Mouse (Mus musculus) gastrocnemius, postnatal 14 days (tissue): ENCODE data around the gene Borcs6. TPM values are rescaled to one million over a fixed set of nuclear protein-coding genes. Genes with fewer than 3 reads are reported as not detected.
A peak's percentile ranks its signal among the peaks of the same experiment; 100 is the strongest.

Experiments used
- DNase-seq: peaks from one replicate; pipeline ENCODE4 v3.0.0; 2021; ENCODE audit warnings: mixed read lengths
- intact Hi-C: fragments of 180-260 bp; cut with DNase I; formaldehyde crosslinking; loops from one replicate; pipeline ENCODE4 v1.15.1; 2025; ENCODE audit warnings: low total_unique reads
- total RNA-seq, 2 experiments: library from RNA; stranded (reverse); gene quantifications; 2 replicates each; pipeline ENCODE4 v1.2.3; 2021

Gene Borcs6
- total RNA-seq, 2 experiments from 2014 or later, result 13.5 to 14.3 TPM

DNA sequence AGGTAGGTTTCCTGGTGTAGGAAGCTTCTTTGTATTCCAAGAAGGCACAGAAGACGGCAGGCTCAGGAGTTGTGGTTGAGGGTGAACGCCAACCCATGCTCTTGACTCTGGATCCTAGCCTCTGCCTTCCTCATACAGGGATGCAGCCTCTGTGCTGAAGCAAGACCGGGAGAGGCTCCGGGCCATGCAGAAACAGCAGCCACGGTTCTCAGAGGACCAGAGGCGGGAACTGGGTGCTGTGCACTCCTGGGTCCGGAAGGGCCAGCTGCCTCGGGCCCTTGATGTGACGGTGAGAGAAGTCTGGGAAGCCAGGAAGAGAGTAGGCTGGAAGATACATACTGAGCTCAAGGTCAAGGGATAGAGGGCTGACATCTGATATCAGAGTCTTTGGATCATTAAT, 48.7 kb downstream of the Borcs6 start:
- no peak for DNase-seq
- intact Hi-C loops, result no loop called here

DNA sequence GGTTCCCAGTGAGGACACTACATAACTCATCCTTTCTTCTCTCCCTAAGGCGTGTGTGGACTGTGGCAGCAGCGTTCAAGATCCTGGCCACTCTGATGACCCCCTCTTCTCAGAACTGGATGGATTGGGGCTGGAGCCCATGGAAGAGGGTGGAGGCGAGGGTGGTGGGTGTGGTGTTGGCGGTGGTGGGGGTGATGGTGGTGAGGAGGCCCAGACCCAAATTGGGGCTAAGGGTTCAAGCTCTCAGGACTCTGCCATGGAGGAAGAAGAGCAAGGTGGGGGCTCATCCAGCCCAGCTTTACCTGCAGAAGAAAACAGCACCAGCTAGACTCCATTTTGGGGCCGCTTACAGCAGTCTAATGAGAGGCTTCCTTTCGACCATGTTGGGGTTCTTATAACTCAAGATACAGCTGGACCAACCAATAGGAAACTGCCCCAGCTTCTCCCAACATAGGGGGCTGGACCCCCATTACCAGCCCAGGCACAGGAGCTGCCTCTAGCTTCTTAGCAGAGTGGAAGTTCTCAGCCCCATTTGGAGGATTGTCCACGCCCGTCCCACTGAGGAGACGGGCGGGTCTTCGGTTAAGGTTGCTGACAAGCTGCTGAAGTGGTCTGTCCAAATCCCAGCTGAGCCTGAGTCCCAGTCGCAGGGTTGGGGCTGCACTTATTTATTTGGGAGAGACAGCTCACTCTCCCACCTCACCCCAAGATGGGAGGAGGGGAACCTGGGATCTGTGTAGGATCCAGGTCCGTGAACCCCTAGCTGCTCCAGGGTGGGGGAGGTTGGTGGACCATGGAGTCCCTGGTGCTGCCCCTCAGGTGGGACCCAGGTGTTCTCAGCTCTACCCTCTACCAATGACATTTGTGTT, 49.7 kb downstream of the Borcs6 start:
- no peak for DNase-seq
- intact Hi-C loops, result no loop called here

DNA sequence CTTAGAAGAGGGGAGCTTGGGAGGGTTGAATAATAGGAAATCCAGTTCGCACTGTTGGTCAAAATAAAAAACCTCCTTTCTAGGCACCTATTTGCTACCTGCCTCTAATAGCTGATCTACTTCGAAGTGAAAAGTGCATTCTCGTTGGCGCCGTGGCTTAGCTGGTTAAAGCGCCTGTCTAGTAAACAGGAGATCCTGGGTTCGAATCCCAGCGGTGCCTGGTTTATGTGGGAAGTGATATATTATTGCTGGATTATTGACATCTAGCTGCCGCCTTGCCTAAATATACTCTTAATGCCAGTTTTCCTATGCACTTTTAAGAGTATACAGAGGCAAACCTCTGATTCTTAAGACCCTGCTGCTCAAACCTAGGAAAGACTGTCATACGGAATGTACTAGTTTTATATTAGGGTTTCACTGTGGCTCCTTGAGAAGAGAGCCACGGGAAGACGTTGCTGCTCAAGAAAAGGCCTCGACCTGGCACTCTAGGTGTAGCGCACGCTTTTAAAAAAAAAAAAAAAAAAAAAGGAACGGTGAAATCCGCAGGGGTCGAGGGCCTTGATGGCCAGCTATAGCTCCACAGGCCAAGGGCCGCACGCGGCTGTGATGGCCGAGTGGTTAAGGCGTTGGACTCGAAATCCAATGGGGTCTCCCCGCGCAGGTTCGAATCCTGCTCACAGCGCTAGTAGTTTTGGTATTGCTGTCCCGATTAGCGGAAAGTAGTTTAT, 51.0 kb downstream of the Borcs6 start:
- intact Hi-C loops, result no loop called here
- peak; percentile 90 for DNase-seq

Other genes with a start within 250 kb of the Borcs6 start
- 10 to 100 TPM; 54.3 to 61.1 TPM for gene Ndel1, start 187.9 kb upstream of the Borcs6 start, total RNA-seq
- not detected for gene Rnf222, start 171.2 kb upstream of the Borcs6 start, total RNA-seq
- gene Rpl26, start 158.1 kb upstream of the Borcs6 start, total RNA-seq, result 100 to 1,000 TPM; 791 to 878 TPM
- gene Odf4, start 132.6 kb upstream of the Borcs6 start, total RNA-seq, result not detected
- 10 to 100 TPM; 10.7 to 13.8 TPM for gene Arhgef15, start 102.2 kb upstream of the Borcs6 start, total RNA-seq
- 1 to 10 TPM; 4.3 to 5.7 TPM for gene Slc25a35, start 91.6 kb upstream of the Borcs6 start, total RNA-seq
- 10 to 100 TPM; 54.2 to 57.7 TPM for gene Rangrf, start 84.5 kb upstream of the Borcs6 start, total RNA-seq
- gene Pfas, start 51.3 kb upstream of the Borcs6 start, total RNA-seq, result 1 to 10 TPM; 5.6 to 7.3 TPM
- 1 to 10 TPM; 7.5 to 8.1 TPM for gene Ctc1, start 43.8 kb upstream of the Borcs6 start, total RNA-seq
- 1 to 10 TPM; 4.2 to 4.4 TPM for gene Aurkb, start 14.1 kb upstream of the Borcs6 start, total RNA-seq
- gene Tmem107, start 11.1 kb downstream of the Borcs6 start, total RNA-seq, result 1 to 10 TPM; 2.9 to 4.7 TPM
- 10 to 100 TPM; 37.9 to 39.7 TPM for gene Vamp2, start 28.8 kb downstream of the Borcs6 start, total RNA-seq
- 10 to 100 TPM; 22.1 to 77.5 TPM for gene Per1, start 35.5 kb downstream of the Borcs6 start, total RNA-seq
- gene Hes7, start 60.7 kb downstream of the Borcs6 start, total RNA-seq, result under 1 TPM in 1 of 2 experiments, not detected in 1; 0.10 TPM
- gene 9130213A22Rik, start 62.9 kb downstream of the Borcs6 start, total RNA-seq, result under 1 TPM in 1 of 2 experiments, not detected in 1; 0.18 TPM
- not detected for gene Aloxe3, start 66.2 kb downstream of the Borcs6 start, total RNA-seq
- not detected for gene Alox12b, start 97.3 kb downstream of the Borcs6 start, total RNA-seq
- gene Alox8, start 138.1 kb downstream of the Borcs6 start, total RNA-seq, result not detected
- gene Gucy2e, start 177.3 kb downstream of the Borcs6 start, total RNA-seq, result not detected